Mouse (Mus musculus): ENCODE results near the gene Ankrd63. TPM values are rescaled to one million over a fixed set of nuclear protein-coding genes. Genes with fewer than 3 reads are reported as not detected.

Gene Ankrd63
- polyA plus RNA-seq, 1 experiment from 2014 or later: not detected

DNA sequence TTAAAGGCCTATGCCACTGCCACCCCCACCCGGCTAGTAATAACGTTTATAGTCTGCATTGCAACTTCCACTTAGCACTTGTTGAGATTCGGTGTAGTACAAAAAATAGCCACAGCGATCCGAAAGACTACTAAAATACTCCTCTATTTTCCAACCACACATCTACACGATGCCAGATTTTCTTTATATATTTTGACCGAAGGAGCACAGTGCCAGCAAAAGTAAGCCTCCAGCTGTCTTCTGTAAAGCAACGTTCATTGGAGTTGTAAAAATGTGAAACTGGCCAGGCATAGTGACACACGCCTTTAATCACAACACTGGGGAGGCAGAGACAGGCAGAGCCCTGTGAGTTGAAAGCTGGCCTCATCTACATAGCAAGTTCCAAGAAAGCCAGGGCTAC is 37.4 kb upstream of the Ankrd63 start:
- 75% methylated on average over 9 of the region's 9 CpGs for WGBS
- Histone ChIP-seq H3K4me3 (no peak overlapping the region), H3K4me1 (peaks cover 15% of the 10 kb centered on the region), H3K27me3 (replicated peaks; ENCODE audit: low read depth, poor library complexity, severe bottlenecking) (peaks cover 36% of the 10 kb centered on the region), H3K9me3 (no peaks in the 10 kb centered on the region), H3K27ac (replicated peaks) (no peak overlapping the region), H3K36me3 (replicated peaks) (no peaks in the 10 kb centered on the region)
- no peak for DNase-seq (ENCODE audit: low spot score)

- H3K36me3 ChIP-seq (replicated peaks): no peaks in the 10 kb centered on the region
- no peak overlapping the region for H3K4me3 ChIP-seq
- peaks cover 10% of the 10 kb centered on the region for H3K4me1 ChIP-seq
- peaks cover 40% of the 10 kb centered on the region for H3K27me3 ChIP-seq (replicated peaks; ENCODE audit: low read depth, poor library complexity, severe bottlenecking)
- WGBS: 68% methylated on average over 3 of the region's 3 CpGs
- H3K9me3 ChIP-seq: no peaks in the 10 kb centered on the region
- no peak for DNase-seq (ENCODE audit: low spot score)
- no peak overlapping the region for H3K27ac ChIP-seq (replicated peaks)
Measured at GRCm38 (mm10) chr2:118740341-118740740, 36.6 kb upstream of the Ankrd63 start.

GRCm38 (mm10) chr2:118733341-118733740 is 29.6 kb upstream of the Ankrd63 start:
- Histone ChIP-seq H3K36me3 (replicated peaks) (no peaks in the 10 kb centered on the region), H3K27ac (replicated peaks) (no peak overlapping the region), H3K9me3 (no peaks in the 10 kb centered on the region), H3K27me3 (replicated peaks; ENCODE audit: low read depth, poor library complexity, severe bottlenecking) (peaks cover 66% of the 10 kb centered on the region), H3K4me1 (peaks cover 10% of the 10 kb centered on the region), H3K4me3 (no peak overlapping the region)
- no peak for DNase-seq (ENCODE audit: low spot score)
- WGBS: 59% methylated on average over 5 of the region's 5 CpGs

DNA sequence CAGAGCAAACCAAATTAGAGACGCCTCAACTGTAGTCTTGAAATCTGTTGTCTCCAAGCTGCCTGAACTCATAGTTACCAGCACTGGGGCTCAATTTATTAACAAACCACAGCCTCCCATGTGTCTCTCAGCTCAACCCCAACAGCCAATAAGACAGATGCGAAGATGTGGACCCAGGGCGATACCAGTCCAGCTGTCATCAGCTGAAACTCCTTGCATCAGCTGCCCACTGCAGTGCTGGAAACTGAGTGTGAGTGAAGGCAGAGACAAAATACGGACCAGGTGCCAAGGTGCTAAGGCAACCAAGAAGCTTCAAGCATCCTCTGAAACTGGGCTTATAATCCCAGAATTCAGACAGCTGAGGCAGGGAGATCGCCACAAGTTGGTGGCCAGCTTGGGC is 28.2 kb upstream of the Ankrd63 start:
- 89% methylated on average over 5 of the region's 5 CpGs for WGBS

DNA sequence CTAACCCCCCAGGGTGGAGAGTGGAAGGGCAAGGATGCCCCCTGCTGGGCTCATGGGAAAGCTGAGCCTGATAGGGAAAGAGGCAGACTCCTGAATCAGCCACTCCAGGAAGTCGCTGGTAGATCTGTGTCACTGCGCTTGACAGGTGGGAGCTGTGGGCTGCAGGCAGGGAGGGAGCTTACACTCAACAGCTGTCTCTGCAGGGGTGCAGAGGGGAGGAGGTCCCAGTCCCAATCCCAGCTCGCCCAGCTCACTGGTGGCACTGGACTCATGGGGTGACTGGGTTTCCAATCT is 26.8 kb upstream of the Ankrd63 start:
- H3K9me3 ChIP-seq: no peaks in the 10 kb centered on the region
- H3K27ac ChIP-seq (replicated peaks): no peak overlapping the region
- no peaks in the 10 kb centered on the region for H3K36me3 ChIP-seq (replicated peaks)
- peaks cover 81% of the 10 kb centered on the region for H3K27me3 ChIP-seq (replicated peaks; ENCODE audit: low read depth, poor library complexity, severe bottlenecking)
- 12% methylated on average over 3 of the region's 3 CpGs for WGBS
- peaks cover 15% of the 10 kb centered on the region for H3K4me1 ChIP-seq
- no peak overlapping the region for H3K4me3 ChIP-seq
- DNase-seq (ENCODE audit: low spot score): peak; percentile 58

More for the DNA sequence above, 28.2 kb upstream of the Ankrd63 start:
- no peaks in the 10 kb centered on the region for H3K36me3 ChIP-seq (replicated peaks)
- peaks cover 79% of the 10 kb centered on the region for H3K27me3 ChIP-seq (replicated peaks; ENCODE audit: low read depth, poor library complexity, severe bottlenecking)
- no peak for DNase-seq (ENCODE audit: low spot score)
- peaks cover 15% of the 10 kb centered on the region for H3K4me1 ChIP-seq
- no peaks in the 10 kb centered on the region for H3K9me3 ChIP-seq
- H3K4me3 ChIP-seq: no peak overlapping the region
- H3K27ac ChIP-seq (replicated peaks): no peak overlapping the region

- DNase-seq (ENCODE audit: low spot score): no peak
- Histone ChIP-seq H3K27me3 (replicated peaks; ENCODE audit: low read depth, poor library complexity, severe bottlenecking) (peaks cover 87% of the 10 kb centered on the region), H3K4me1 (peaks cover 15% of the 10 kb centered on the region)
Measured at GRCm38 (mm10) chr2:118729816-118730621, 26.3 kb upstream of the Ankrd63 start.

DNA sequence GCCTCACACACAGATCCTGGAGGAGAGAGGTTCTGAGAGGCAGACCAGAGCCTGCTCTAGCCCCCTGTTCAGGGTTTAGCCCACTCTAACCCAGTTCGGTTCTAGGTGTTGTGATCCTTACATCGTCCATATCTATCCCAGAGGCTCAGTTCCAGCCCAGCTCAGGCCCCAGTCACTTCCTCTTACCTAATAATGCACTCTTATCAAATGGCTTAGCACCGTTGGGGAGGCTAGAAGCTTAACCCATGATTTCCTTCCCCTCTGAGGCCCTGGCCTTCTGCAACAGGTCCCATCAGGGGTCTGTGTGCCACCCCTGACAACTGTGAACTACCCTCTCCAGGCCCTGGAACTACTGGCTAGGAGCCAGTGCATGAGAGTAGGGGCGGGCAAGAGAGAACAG is 25.4 kb upstream of the Ankrd63 start:
- H3K27me3 ChIP-seq (replicated peaks; ENCODE audit: low read depth, poor library complexity, severe bottlenecking): peaks cover 89% of the 10 kb centered on the region
- no peaks in the 10 kb centered on the region for H3K9me3 ChIP-seq
- no peaks in the 10 kb centered on the region for H3K36me3 ChIP-seq (replicated peaks)
- DNase-seq (ENCODE audit: low spot score): no peak
- H3K27ac ChIP-seq (replicated peaks): no peak overlapping the region
- peaks cover 15% of the 10 kb centered on the region for H3K4me1 ChIP-seq
- H3K4me3 ChIP-seq: no peak overlapping the region
- 38% methylated on average over 4 of the region's 4 CpGs for WGBS

More at GRCm38 (mm10) chr2:118729816-118730621, 26.3 kb upstream of the Ankrd63 start:
- H3K9me3 ChIP-seq: no peaks in the 10 kb centered on the region
- H3K4me3 ChIP-seq: no peak overlapping the region
- no peaks in the 10 kb centered on the region for H3K36me3 ChIP-seq (replicated peaks)
- no peak overlapping the region for H3K27ac ChIP-seq (replicated peaks)
- WGBS: 26% methylated on average over 8 of the region's 8 CpGs

GRCm38 (mm10) chr2:118728337-118728736 is 24.6 kb upstream of the Ankrd63 start, which contains the start of gene Plcb2:
Plcb2 (minus strand) TSS chr2:118728438.
- 0 out of 2 replicates have a peak within 1 kb of the TSS, but pooled peaks have one; percentile 40 for H3K27ac ChIP-seq (replicated peaks)
- no peaks in the 10 kb centered on the region for H3K9me3 ChIP-seq
- no peaks in the 10 kb centered on the region for H3K36me3 ChIP-seq (replicated peaks)
- H3K4me1 ChIP-seq: peaks cover 15% of the 10 kb centered on the region
- peaks cover 89% of the 10 kb centered on the region for H3K27me3 ChIP-seq (replicated peaks; ENCODE audit: low read depth, poor library complexity, severe bottlenecking)
- DNase-seq (ENCODE audit: low spot score): no peak
- WGBS: 17% methylated on average over 7 of the region's 7 CpGs
- H3K4me3 ChIP-seq: peak within 1 kb of the TSS; percentile 12; the same call in 1 of the 2 replicates

GRCm38 (mm10) chr2:118727911-118728310 is 24.1 kb upstream of the Ankrd63 start:
- Histone ChIP-seq H3K4me3 (peak overlapping the region; percentile 12; the same call in 1 of the 2 replicates), H3K4me1 (peaks cover 15% of the 10 kb centered on the region), H3K27me3 (replicated peaks; ENCODE audit: low read depth, poor library complexity, severe bottlenecking) (peaks cover 90% of the 10 kb centered on the region), H3K9me3 (no peaks in the 10 kb centered on the region), H3K36me3 (replicated peaks) (no peaks in the 10 kb centered on the region), H3K27ac (replicated peaks) (0 out of 2 replicates have a peak overlapping the region, but pooled peaks have one; percentile 40)
- DNase-seq (ENCODE audit: low spot score): no peak
- WGBS: 21% methylated on average over 9 of the region's 9 CpGs

DNA sequence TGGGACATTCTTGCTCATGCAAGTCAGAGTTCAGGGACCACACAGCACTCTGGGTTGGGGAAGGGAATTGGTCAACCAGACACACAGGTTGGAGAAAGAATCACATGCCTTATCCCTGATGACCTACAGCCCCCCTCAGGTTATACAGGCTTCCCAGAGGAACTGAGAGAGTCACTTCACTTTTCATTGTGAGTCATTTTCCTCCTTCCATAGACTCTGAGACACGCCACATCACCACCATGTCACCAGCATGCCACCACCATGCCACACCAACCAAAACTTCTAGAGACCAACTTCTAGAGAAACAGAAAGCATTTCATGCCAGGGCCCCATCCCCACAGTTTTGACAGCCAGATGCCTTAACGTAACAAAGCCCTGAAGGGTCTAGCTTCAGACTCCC is 23.1 kb upstream of the Ankrd63 start:
- peaks cover 15% of the 10 kb centered on the region for H3K4me1 ChIP-seq
- H3K36me3 ChIP-seq (replicated peaks): no peaks in the 10 kb centered on the region
- H3K9me3 ChIP-seq: no peaks in the 10 kb centered on the region
- H3K27me3 ChIP-seq (replicated peaks; ENCODE audit: low read depth, poor library complexity, severe bottlenecking): peaks cover 87% of the 10 kb centered on the region
- H3K27ac ChIP-seq (replicated peaks): no peak overlapping the region
- WGBS: 80% methylated on average over 2 of the region's 2 CpGs
- no peak for DNase-seq (ENCODE audit: low spot score)
- H3K4me3 ChIP-seq: no peak overlapping the region

GRCm38 (mm10) chr2:118725511-118725910 is 21.7 kb upstream of the Ankrd63 start:
- DNase-seq (ENCODE audit: low spot score): no peak
- peaks cover 15% of the 10 kb centered on the region for H3K4me1 ChIP-seq
- no peak overlapping the region for H3K4me3 ChIP-seq
- H3K27ac ChIP-seq (replicated peaks): no peak overlapping the region
- H3K27me3 ChIP-seq (replicated peaks; ENCODE audit: low read depth, poor library complexity, severe bottlenecking): peaks cover 74% of the 10 kb centered on the region
- no peaks in the 10 kb centered on the region for H3K9me3 ChIP-seq
- H3K36me3 ChIP-seq (replicated peaks): no peaks in the 10 kb centered on the region
- WGBS: 85% methylated on average over 4 of the region's 4 CpGs

DNA sequence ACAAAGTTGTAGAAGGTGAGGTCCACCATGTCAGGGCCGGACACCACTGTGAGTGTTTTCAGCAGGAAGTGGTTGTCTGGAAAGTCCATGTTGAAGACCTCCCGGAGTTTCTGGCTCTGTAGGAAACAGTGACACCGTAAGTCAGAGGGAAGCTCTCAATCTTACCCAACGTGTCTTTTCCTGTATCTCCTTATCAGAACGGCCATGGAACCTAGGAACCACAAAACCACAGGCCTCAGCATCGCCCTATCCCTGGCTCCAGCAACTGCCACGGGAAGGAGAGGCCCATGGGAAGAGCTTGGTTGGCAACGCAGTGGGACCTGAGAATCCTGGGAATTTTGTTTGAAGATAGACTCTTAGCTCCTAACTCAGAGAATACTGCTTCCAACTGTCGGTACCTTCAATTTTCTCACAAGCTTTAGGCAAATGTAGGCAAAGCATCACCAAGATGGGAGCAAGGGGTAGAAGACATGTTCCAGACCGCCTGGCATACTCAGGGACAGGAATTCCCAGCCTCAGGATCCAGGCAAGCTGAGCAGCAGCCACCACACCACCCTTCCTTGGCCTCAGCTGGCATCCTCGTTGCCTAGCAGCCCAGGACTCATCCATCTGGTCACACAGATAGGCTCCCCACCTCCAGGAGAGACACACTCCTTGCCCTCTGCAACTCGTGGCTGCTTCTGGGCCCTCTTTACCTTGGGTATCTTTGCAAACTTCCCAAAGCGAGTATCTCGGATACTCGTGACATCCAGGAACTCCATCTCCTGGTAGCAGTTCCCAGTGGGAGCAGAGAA is 20.1 kb upstream of the Ankrd63 start:
- no peak overlapping the region for H3K4me3 ChIP-seq
- H3K27ac ChIP-seq (replicated peaks): no peak overlapping the region
- H3K27me3 ChIP-seq (replicated peaks; ENCODE audit: low read depth, poor library complexity, severe bottlenecking): peaks cover 68% of the 10 kb centered on the region
- H3K36me3 ChIP-seq (replicated peaks): no peaks in the 10 kb centered on the region
- peaks cover 11% of the 10 kb centered on the region for H3K4me1 ChIP-seq
- no peak for DNase-seq (ENCODE audit: low spot score)
- WGBS: 82% methylated on average over 15 of the region's 15 CpGs
- H3K9me3 ChIP-seq: no peaks in the 10 kb centered on the region

DNA sequence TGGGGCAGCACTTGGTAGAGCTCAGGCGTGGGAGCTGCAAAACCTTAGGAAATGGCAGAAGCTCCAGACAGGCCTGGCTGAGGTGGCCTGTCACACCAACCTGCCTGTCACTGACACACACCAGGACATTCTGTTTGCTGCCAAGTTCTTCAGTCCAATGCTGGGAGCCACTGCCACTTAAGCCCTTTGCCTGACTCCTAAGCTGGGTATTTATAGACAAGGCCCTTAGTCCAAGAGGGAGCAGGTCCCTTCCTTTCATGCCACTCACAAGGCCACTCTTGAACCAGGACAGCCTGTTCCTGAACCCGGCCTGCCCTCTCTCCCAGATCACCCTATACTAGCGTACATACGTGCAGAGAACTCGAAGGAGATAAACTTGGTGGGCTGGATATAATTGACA is 12.9 kb upstream of the Ankrd63 start:
- no peak overlapping the region for H3K27ac ChIP-seq (replicated peaks)
- no peak overlapping the region for H3K4me3 ChIP-seq
- DNase-seq (ENCODE audit: low spot score): no peak
- no peaks in the 10 kb centered on the region for H3K9me3 ChIP-seq
- peaks cover 60% of the 10 kb centered on the region for H3K27me3 ChIP-seq (replicated peaks; ENCODE audit: low read depth, poor library complexity, severe bottlenecking)
- WGBS: 80% methylated on average over 5 of the region's 5 CpGs
- peaks cover 13% of the 10 kb centered on the region for H3K4me1 ChIP-seq
- H3K36me3 ChIP-seq (replicated peaks): no peaks in the 10 kb centered on the region
